Mouse (Mus musculus) heart, embryonic 14.5 days (tissue): Measurements from ENCODE around the gene Iqub. TPM values are rescaled to one million over a fixed set of nuclear protein-coding genes. Genes with fewer than 3 reads are reported as not detected.

Experiments
- ATAC-seq: fragments of 200-750 bp; cut with Nextera tagmentation; 2 replicates; pipeline ENCODE4 v1.8.0; 2017; ENCODE audit warnings: low read depth, moderate TSS enrichment; ENCODE audit not compliant: insufficient number of reproducible peaks, insufficient read depth, low FRiP score
- H3K27ac ChIP-seq, 2 experiments: fragments of 200-500 bp in 1 of 2; fragments of 300-500 bp in 1 of 2; sonication (generic) in 1 of 2; replicated peaks in 1 of 2; 2 replicates each; pipeline ENCODE4 v1.5.1; 2012 to 2014; ENCODE audit warnings: low read depth in 2 of 2, low read length in 2 of 2, control low read depth in 1 of 2, mild to moderate bottlenecking in 1 of 2, mixed read lengths in 1 of 2; ENCODE audit not compliant: control insufficient read depth in 1 of 2, insufficient read depth in 1 of 2
- H3K27me3 ChIP-seq: fragments of 300-500 bp; sonication (generic); 2 replicates; pipeline ENCODE4 v1.6.1; 2014; ENCODE audit warnings: mild to moderate bottlenecking, low read length, control low read depth; ENCODE audit not compliant: control insufficient read depth, insufficient read depth
- H3K36me3 ChIP-seq: fragments of 300-500 bp; sonication (generic); 2 replicates; pipeline ENCODE4 v1.6.1; 2014; ENCODE audit warnings: mild to moderate bottlenecking, control low read depth, low read length, mixed read lengths; ENCODE audit not compliant: control insufficient read depth, insufficient read depth
- H3K4me1 ChIP-seq, 2 experiments: fragments of 200-500 bp in 1 of 2; fragments of 300-500 bp in 1 of 2; sonication (generic) in 1 of 2; 2 replicates each; pipeline ENCODE4 v1.6.1; 2012 to 2014; ENCODE audit warnings: low read length in 2 of 2, control low read depth in 1 of 2, mixed read lengths in 1 of 2; ENCODE audit not compliant: control insufficient read depth in 2 of 2, insufficient read depth in 2 of 2
- H3K4me2 ChIP-seq: fragments of 300-500 bp; sonication (generic); 2 replicates; pipeline ENCODE4 v1.6.1; 2014; ENCODE audit warnings: mild to moderate bottlenecking, low read length
- H3K4me3 ChIP-seq, 2 experiments: fragments of 200-500 bp in 1 of 2; fragments of 300-500 bp in 1 of 2; sonication (generic) in 1 of 2; 2 replicates each; pipeline ENCODE4 v1.5.1; 2012 to 2014; ENCODE audit warnings: low read length in 2 of 2, mild to moderate bottlenecking in 2 of 2, control low read depth in 1 of 2, low read depth in 1 of 2, moderate library complexity in 1 of 2; ENCODE audit not compliant: control insufficient read depth in 1 of 2, insufficient read depth in 1 of 2
- H3K9ac ChIP-seq: fragments of 300-500 bp; sonication (generic); 2 replicates; pipeline ENCODE4 v1.6.1; 2014; ENCODE audit warnings: mild to moderate bottlenecking, low read length
- H3K9me3 ChIP-seq: fragments of 300-500 bp; sonication (generic); 2 replicates; pipeline ENCODE4 v1.6.1; 2016; ENCODE audit warnings: low read length, control low read depth; ENCODE audit not compliant: control insufficient read depth
- WGBS: fragments of 180-500 bp; shearing (Covaris S2); extraction: QIAGEN DNeasy Blood & Tissue Kit; methylation state at CpG from one replicate; pipeline ENCODE4 v1.1.7; 2014; 5-methylcytosine and 5-hydroxymethylcytosine counted together
- polyA plus RNA-seq: library from polyadenylated mRNA; unstranded; fragments of >200 nt; fragmentation: Nextera tagmentation; extraction: Ambion mirVana; gene quantifications from 2 replicates; pipeline ENCODE4 v1.2.1, GENCODE M21; 2014

The Iqub gene
- polyA plus RNA-seq, 1 experiment from 2014 or later = 0.23 TPM

DNA sequence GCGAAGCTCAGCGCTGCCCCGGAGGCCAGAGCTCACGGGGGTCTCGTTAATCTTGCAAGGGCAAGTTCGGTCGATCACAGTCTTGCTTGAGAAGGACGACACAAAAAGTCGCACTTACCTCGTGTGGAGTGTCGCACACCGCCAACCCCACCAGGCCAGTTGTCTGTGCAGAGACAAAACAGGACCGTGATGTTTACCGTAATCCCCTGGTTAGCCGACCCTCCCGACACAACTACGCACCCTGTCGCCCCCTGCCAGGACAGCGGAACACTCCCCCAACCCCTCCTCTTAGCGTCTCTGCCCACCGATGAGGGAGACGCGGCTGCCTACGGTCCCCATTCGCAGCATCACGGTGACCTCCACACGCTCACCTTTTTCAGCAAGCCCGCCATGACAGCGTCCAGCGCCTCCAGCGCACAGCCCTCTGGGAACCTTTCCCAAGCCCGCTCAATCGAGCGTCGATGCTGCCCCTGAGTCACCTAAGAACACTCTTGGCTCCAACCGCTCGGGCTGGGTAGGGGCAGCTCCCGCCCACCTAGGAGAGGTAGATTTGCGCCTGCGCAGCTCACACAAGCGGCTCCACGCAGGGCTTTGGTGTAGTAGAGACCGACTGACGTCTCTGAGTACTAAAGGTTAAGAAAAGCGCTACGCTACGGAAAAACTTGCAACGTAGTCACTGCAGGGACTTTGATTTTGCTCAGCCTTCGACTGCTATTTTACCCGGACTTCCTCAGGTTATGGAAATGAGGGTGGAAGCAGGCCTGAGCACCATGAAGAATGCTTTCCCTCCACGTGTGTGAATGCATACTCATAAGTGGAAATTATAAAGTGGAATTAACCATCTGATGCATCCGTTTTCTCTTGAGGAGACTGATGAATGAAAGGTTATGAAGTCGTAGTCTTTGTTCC, 12.5 kb upstream of the Iqub start, which contains the start of gene Ndufa5:
Ndufa5 (minus strand) TSS at position 859 of the 909 bp plus-strand sequence.
- H3K27ac ChIP-seq = peak within 1 kb of the TSS; percentile 53 to 61
- no peaks in the 10 kb centered on the region for H3K9me3 ChIP-seq
- peak within 1 kb of the TSS; percentile 77 for H3K4me3 ChIP-seq
- WGBS = under 1% methylated on average over 53 of the region's 53 CpGs
- H3K4me1 ChIP-seq = peaks cover 7 to 33% of the 10 kb centered on the region in 2 experiments
- H3K27me3 ChIP-seq = no peaks in the 10 kb centered on the region
- ATAC-seq = peak; percentile 96
- peak within 1 kb of the TSS; percentile 72 for H3K4me2 ChIP-seq
- H3K9ac ChIP-seq = peak within 1 kb of the TSS; percentile 85
- peaks cover 30% of the 10 kb centered on the region for H3K36me3 ChIP-seq

DNA sequence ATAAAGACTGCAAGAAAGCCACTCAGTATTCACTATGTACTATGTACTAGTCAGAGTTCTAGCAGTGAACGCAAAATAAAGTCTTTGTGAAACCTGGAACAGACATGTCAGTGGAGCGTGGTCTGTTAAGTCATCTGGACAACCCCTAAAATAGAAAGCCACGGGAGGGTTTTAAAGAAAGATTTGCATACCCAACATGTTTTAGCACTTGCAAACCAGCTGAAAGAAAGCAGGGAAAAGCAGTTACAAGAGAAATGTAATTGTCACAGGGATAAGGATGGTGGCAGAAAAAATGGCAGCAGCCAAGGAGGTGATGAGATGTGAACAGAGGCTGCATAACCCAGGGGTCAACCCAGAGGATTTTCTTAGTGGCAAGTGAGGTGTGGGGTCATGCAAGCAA, 10.8 kb upstream of the Iqub start:
- peak overlapping the region; percentile 72 for H3K4me2 ChIP-seq
- H3K4me1 ChIP-seq = peaks cover 4 to 20% of the 10 kb centered on the region in 2 experiments
- no peak overlapping the region for H3K27ac ChIP-seq
- no peaks in the 10 kb centered on the region for H3K9me3 ChIP-seq
- H3K36me3 ChIP-seq = peaks cover 47% of the 10 kb centered on the region
- no peak for ATAC-seq
- no peak overlapping the region for H3K9ac ChIP-seq
- H3K4me3 ChIP-seq = no peak overlapping the region
- 64% methylated on average over 3 of the region's 3 CpGs for WGBS
- no peaks in the 10 kb centered on the region for H3K27me3 ChIP-seq

DNA sequence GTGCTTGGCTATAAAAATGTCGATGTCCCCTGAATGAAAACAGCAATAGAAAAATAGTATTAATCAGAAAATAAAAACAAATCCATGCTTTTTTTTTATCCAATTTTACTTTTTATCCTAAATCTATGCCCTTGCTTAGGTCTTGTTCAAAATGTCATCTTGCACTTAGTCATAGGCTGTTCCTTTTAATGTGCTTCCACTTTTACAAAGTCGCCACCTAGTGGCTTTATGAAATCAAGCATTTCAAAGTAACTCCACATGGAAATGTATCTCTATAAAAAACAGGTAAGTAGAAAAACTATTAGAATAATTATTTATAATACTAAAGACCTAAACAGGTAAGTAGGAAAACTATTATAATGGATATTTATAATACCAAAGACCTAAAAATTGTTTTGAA, 1.3 kb upstream of the Iqub start:
- Histone ChIP-seq H3K9me3 (no peaks in the 10 kb centered on the region), H3K27me3 (no peaks in the 10 kb centered on the region), H3K4me1 (peaks cover 2 to 5% of the 10 kb centered on the region in 2 experiments; a peak in 3 of 4 replicates), H3K4me3 (no peak overlapping the region), H3K36me3 (peaks cover 31% of the 10 kb centered on the region), H3K27ac (no peak overlapping the region), H3K4me2 (no peak overlapping the region), H3K9ac (no peak overlapping the region)
- WGBS = 43% methylated on average over 2 of the region's 2 CpGs
- ATAC-seq = no peak

DNA sequence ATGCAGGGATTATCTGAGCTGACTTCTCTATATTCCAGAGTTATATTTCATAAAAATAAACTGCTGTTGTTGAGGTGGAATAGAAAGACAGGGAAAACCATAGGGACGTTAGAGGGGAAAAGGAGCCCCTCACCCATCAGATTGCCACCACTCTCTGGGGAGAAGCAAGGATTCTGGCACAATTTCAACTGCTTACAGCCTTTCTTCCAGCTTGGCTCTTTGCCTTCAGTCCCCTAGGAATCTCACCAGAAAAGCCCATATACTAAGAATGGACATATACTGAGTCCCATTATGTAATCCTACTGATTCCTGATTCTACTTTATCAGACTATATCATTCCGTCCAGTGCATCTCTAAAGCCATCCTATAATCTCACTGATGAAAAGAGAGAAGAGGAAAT, 10.7 kb downstream of the Iqub start:
- H3K9me3 ChIP-seq = no peaks in the 10 kb centered on the region
- 53% methylated on average over 2 of the region's 2 CpGs for WGBS
- no peaks in the 10 kb centered on the region for H3K4me1 ChIP-seq
- no peak overlapping the region for H3K4me3 ChIP-seq
- H3K36me3 ChIP-seq = no peaks in the 10 kb centered on the region
- no peak for ATAC-seq
- H3K27ac ChIP-seq = no peak overlapping the region
- H3K27me3 ChIP-seq = no peaks in the 10 kb centered on the region
- H3K9ac ChIP-seq = no peak overlapping the region
- H3K4me2 ChIP-seq = no peak overlapping the region

DNA sequence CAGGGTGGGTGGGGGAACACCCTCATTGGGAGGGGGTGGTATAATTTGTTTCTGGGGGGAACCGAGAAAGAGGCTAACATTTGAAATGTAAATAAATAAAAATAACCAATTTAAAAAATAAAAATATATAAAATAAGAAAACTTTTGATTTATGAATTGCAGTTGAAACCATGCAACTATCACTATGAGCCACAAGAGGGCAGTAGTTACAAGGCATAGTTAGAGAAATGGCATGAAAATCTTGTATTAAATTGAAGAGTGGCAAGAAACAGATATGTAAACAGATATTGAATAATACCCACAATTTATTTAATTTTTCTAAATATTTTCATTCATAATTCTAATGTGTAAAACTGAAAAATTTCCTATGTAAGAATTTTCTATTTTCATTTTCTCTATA, 24.5 kb downstream of the Iqub start:
- no peak overlapping the region for H3K27ac ChIP-seq
- H3K27me3 ChIP-seq = no peaks in the 10 kb centered on the region
- no peak overlapping the region for H3K4me2 ChIP-seq
- 6% methylated on average over 1 of the region's 1 CpGs for WGBS
- no peaks in the 10 kb centered on the region for H3K4me1 ChIP-seq
- no peak for ATAC-seq
- H3K9ac ChIP-seq = no peak overlapping the region
- no peaks in the 10 kb centered on the region for H3K36me3 ChIP-seq
- no peaks in the 10 kb centered on the region for H3K9me3 ChIP-seq
- H3K4me3 ChIP-seq = no peak overlapping the region

- Histone ChIP-seq H3K9me3 (no peaks in the 10 kb centered on the region), H3K4me1 (no peaks in the 10 kb centered on the region), H3K36me3 (no peaks in the 10 kb centered on the region), H3K4me2 (no peak overlapping the region), H3K27ac (no peak overlapping the region), H3K9ac (no peak overlapping the region), H3K27me3 (no peaks in the 10 kb centered on the region), H3K4me3 (no peak overlapping the region)
- ATAC-seq = no peak
- WGBS = 59% methylated on average over 5 of the region's 5 CpGs
Measured at GRCm38 (mm10) chr6:24486530-24486929, 28.3 kb downstream of the Iqub start.

DNA sequence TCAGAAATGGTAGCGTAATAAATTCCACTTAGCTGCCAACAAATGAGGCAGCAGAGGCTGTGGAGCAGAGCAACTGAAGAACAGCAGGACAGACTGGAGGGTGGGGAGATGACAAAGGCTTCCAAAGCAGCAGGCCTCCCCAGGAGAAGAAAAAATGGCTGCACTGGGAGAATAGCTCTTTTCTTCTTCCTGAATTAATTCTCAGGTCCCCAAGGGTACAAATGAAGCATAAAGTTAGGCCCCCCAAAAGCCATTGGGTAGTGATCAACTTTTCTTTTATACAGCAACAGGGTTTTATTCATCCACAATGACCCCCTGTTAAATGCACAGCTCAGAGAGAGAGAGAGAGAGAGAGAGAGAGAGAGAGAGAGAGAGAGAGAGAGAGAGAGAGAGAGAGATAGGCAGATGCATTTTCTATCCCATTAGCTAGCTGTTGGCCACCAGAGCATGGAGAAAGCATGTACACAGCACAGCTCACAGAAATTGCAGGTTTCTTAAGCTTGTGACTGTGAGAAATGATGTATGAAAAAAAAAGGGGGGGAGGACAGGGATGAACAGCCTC, 44.2 kb downstream of the Iqub start:
- WGBS = 94% methylated on average over 1 of the region's 1 CpGs

More for the DNA sequence above, 44.2 kb downstream of the Iqub start:
- Histone ChIP-seq H3K4me3 (no peak overlapping the region), H3K9ac (no peak overlapping the region), H3K4me1 (no peaks in the 10 kb centered on the region), H3K27ac (no peak overlapping the region), H3K27me3 (no peaks in the 10 kb centered on the region), H3K4me2 (no peak overlapping the region), H3K36me3 (no peaks in the 10 kb centered on the region), H3K9me3 (no peaks in the 10 kb centered on the region)
- ATAC-seq = no peak
